Mouse (Mus musculus): ENCODE measurements around the gene Snx29. TPM values are rescaled to one million over a fixed set of nuclear protein-coding genes. Genes with fewer than 3 reads are reported as not detected.

Gene Snx29
- polyA plus RNA-seq, 1 experiment, result 3.6 TPM

- Histone ChIP-seq H3K4me3 (ENCODE audit: insufficient read depth, low read depth, low read length) (no peak overlapping the region), H3K27ac (replicated peaks; ENCODE audit: low read depth, low read length) (no peak overlapping the region), H3K4me1 (ENCODE audit: control insufficient read depth, insufficient read depth, insufficient read length, low read length) (no peaks in the 10 kb centered on the region)
Measured at GRCm38 (mm10) chr16:11757951-11758350, 435.2 kb downstream of the Snx29 start.

GRCm38 (mm10) chr16:11772318-11772717 lies 449.6 kb downstream of the Snx29 start:
- H3K27ac ChIP-seq (replicated peaks; ENCODE audit: low read depth, low read length), result no peak overlapping the region
- no peaks in the 10 kb centered on the region for H3K4me1 ChIP-seq (ENCODE audit: control insufficient read depth, insufficient read depth, insufficient read length, low read length)

GRCm38 (mm10) chr16:11774321-11774720 lies 451.6 kb downstream of the Snx29 start:
- Histone ChIP-seq H3K27ac (replicated peaks; ENCODE audit: low read depth, low read length) (no peak overlapping the region), H3K4me3 (ENCODE audit: insufficient read depth, low read depth, low read length) (no peak overlapping the region), H3K4me1 (ENCODE audit: control insufficient read depth, insufficient read depth, insufficient read length, low read length) (no peaks in the 10 kb centered on the region)

More at GRCm38 (mm10) chr16:11772318-11772717, 449.6 kb downstream of the Snx29 start:
- no peak overlapping the region for H3K4me3 ChIP-seq (ENCODE audit: insufficient read depth, low read depth, low read length)

GRCm38 (mm10) chr16:11776528-11776927 lies 453.8 kb downstream of the Snx29 start:
- H3K27ac ChIP-seq (replicated peaks; ENCODE audit: low read depth, low read length), result no peak overlapping the region
- no peaks in the 10 kb centered on the region for H3K4me1 ChIP-seq (ENCODE audit: control insufficient read depth, insufficient read depth, insufficient read length, low read length)
- H3K4me3 ChIP-seq (ENCODE audit: insufficient read depth, low read depth, low read length), result no peak overlapping the region

- H3K4me1 ChIP-seq (ENCODE audit: control insufficient read depth, insufficient read depth, insufficient read length, low read length), result no peaks in the 10 kb centered on the region
- no peak overlapping the region for H3K4me3 ChIP-seq (ENCODE audit: insufficient read depth, low read depth, low read length)
Measured at GRCm38 (mm10) chr16:11778191-11778590, 455.5 kb downstream of the Snx29 start.

GRCm38 (mm10) chr16:11778715-11779460 lies 456.2 kb downstream of the Snx29 start:
- no peak overlapping the region for H3K4me3 ChIP-seq (ENCODE audit: insufficient read depth, low read depth, low read length)
- no peaks in the 10 kb centered on the region for H3K4me1 ChIP-seq (ENCODE audit: control insufficient read depth, insufficient read depth, insufficient read length, low read length)
- no peak overlapping the region for H3K27ac ChIP-seq (replicated peaks; ENCODE audit: low read depth, low read length)

More at GRCm38 (mm10) chr16:11778191-11778590, 455.5 kb downstream of the Snx29 start:
- no peak overlapping the region for H3K27ac ChIP-seq (replicated peaks; ENCODE audit: low read depth, low read length)

- Histone ChIP-seq H3K27ac (replicated peaks; ENCODE audit: low read depth, low read length) (no peak overlapping the region), H3K4me3 (ENCODE audit: insufficient read depth, low read depth, low read length) (no peak overlapping the region), H3K4me1 (ENCODE audit: control insufficient read depth, insufficient read depth, insufficient read length, low read length) (no peaks in the 10 kb centered on the region)
Measured at GRCm38 (mm10) chr16:11782082-11782481, 459.4 kb downstream of the Snx29 start.

- H3K4me3 ChIP-seq (ENCODE audit: insufficient read depth, low read depth, low read length), result no peak overlapping the region
- H3K4me1 ChIP-seq (ENCODE audit: control insufficient read depth, insufficient read depth, insufficient read length, low read length), result no peaks in the 10 kb centered on the region
- H3K27ac ChIP-seq (replicated peaks; ENCODE audit: low read depth, low read length), result no peak overlapping the region
Measured at GRCm38 (mm10) chr16:11783337-11783736, 460.6 kb downstream of the Snx29 start.

- H3K27ac ChIP-seq (replicated peaks; ENCODE audit: low read depth, low read length), result no peak overlapping the region
- no peaks in the 10 kb centered on the region for H3K4me1 ChIP-seq (ENCODE audit: control insufficient read depth, insufficient read depth, insufficient read length, low read length)
- no peak overlapping the region for H3K4me3 ChIP-seq (ENCODE audit: insufficient read depth, low read depth, low read length)
Measured at GRCm38 (mm10) chr16:11784354-11784753, 461.6 kb downstream of the Snx29 start.

GRCm38 (mm10) chr16:11785806-11786205 lies 463.1 kb downstream of the Snx29 start:
- Histone ChIP-seq H3K27ac (replicated peaks; ENCODE audit: low read depth, low read length) (no peak overlapping the region), H3K4me1 (ENCODE audit: control insufficient read depth, insufficient read depth, insufficient read length, low read length) (no peaks in the 10 kb centered on the region), H3K4me3 (ENCODE audit: insufficient read depth, low read depth, low read length) (no peak overlapping the region)

- Histone ChIP-seq H3K4me1 (ENCODE audit: control insufficient read depth, insufficient read depth, insufficient read length, low read length) (no peaks in the 10 kb centered on the region), H3K4me3 (ENCODE audit: insufficient read depth, low read depth, low read length) (no peak overlapping the region), H3K27ac (replicated peaks; ENCODE audit: low read depth, low read length) (no peak overlapping the region)
Measured at GRCm38 (mm10) chr16:11790476-11790875, 467.8 kb downstream of the Snx29 start.

- no peaks in the 10 kb centered on the region for H3K4me1 ChIP-seq (ENCODE audit: control insufficient read depth, insufficient read depth, insufficient read length, low read length)
- H3K27ac ChIP-seq (replicated peaks; ENCODE audit: low read depth, low read length), result no peak overlapping the region
- no peak overlapping the region for H3K4me3 ChIP-seq (ENCODE audit: insufficient read depth, low read depth, low read length)
Measured at GRCm38 (mm10) chr16:11793391-11793790, 470.7 kb downstream of the Snx29 start.

GRCm38 (mm10) chr16:11794628-11795027 lies 471.9 kb downstream of the Snx29 start:
- Histone ChIP-seq H3K27ac (replicated peaks; ENCODE audit: low read depth, low read length) (no peak overlapping the region), H3K4me3 (ENCODE audit: insufficient read depth, low read depth, low read length) (no peak overlapping the region), H3K4me1 (ENCODE audit: control insufficient read depth, insufficient read depth, insufficient read length, low read length) (no peaks in the 10 kb centered on the region)

- H3K27ac ChIP-seq (replicated peaks; ENCODE audit: low read depth, low read length), result no peak overlapping the region
- H3K4me3 ChIP-seq (ENCODE audit: insufficient read depth, low read depth, low read length), result no peak overlapping the region
- H3K4me1 ChIP-seq (ENCODE audit: control insufficient read depth, insufficient read depth, insufficient read length, low read length), result no peaks in the 10 kb centered on the region
Measured at GRCm38 (mm10) chr16:11795758-11796460, 473.2 kb downstream of the Snx29 start.

- no peak overlapping the region for H3K4me3 ChIP-seq (ENCODE audit: insufficient read depth, low read depth, low read length)
- H3K4me1 ChIP-seq (ENCODE audit: control insufficient read depth, insufficient read depth, insufficient read length, low read length), result no peaks in the 10 kb centered on the region; the same call in 1 of the 2 replicates
- no peak overlapping the region for H3K27ac ChIP-seq (replicated peaks; ENCODE audit: low read depth, low read length)
Measured at GRCm38 (mm10) chr16:11801960-11802539, 479.3 kb downstream of the Snx29 start.
